Mouse (Mus musculus): ENCODE measurements around the gene Mettl18.
"Not testable (repeated sequence)": the region's sequence is repeated elsewhere in the genome, so short reads cannot be mapped to it uniquely, and the experiment has no call there.

The Mettl18 gene

GRCm38 (mm10) chr1:163994721-163995608 is at the start of gene Mettl18, which contains the start of gene BC055324:
TSS of gene Mettl18 (plus strand) at chr1:163994889.
TSS of gene BC055324 (minus strand) at chr1:163994796.
- peak; percentile 94 for DNase-seq (ENCODE audit: low read depth, low spot score)

DNA sequence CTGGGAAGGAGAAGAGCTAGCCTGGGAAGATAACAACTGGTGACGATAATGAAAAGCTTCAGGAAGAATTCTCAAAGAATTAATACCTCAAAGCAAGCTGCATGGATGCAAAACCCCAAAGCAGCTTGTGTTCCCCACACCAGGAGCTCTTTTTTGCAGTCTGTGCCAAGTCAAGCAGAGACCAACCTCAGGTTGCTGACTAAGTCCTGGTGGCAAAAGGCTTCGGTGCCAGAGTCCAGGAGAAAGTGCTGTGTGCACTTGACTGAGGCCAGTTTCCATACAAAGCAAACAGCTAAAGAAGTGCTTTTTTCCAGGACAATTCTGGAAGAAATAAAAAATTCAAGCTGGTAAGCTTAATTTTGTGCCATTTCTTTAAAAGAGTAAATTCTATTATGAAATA is 41.3 kb upstream of the Mettl18 start:
- no peak for DNase-seq (ENCODE audit: low read depth, low spot score)

DNA sequence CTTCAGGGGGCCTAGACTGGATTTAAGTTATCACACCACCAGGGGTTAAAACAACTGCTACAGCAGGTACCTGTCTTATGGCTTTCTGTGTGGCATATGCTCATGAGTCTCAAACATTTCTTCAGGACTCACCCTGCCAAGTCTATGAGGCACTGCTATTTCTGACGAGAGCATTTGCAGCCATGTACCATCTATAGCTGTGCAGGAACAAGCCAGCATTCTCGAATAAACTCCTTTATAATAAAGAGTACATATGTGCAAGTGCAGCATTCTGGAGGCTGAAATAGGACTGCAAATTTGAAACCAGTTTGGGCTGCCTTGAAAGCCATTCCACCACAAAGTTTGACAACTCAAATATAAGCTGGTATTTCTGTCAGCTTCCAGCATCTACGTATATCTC is 36.7 kb upstream of the Mettl18 start:
- DNase-seq (ENCODE audit: low read depth, low spot score) = no peak

- no peak for DNase-seq (ENCODE audit: low read depth, low spot score)
These were observed 30.5 kb upstream of the Mettl18 start for GRCm38 (mm10) chr1:163964008-163964689.

DNA sequence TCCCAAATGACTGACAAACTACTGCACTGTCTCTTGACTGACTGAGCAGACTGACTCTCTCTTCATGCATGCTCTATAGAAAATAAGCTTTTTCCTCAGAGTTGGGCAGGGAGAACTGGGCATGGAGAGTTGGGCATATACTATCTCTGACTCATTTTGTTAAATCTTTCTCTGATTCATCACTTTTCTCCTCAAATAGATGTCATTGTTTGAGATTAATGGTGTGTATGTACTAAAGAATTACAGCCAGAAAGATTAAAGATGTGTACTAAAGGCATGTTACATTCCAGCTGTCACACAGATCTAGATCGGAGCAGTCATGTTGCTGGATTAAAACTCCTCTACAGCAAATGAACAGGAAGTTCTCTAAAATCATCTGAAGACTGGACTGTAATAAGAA is 20.2 kb upstream of the Mettl18 start:
- peak; percentile 75 for DNase-seq (ENCODE audit: low read depth, low spot score)

DNA sequence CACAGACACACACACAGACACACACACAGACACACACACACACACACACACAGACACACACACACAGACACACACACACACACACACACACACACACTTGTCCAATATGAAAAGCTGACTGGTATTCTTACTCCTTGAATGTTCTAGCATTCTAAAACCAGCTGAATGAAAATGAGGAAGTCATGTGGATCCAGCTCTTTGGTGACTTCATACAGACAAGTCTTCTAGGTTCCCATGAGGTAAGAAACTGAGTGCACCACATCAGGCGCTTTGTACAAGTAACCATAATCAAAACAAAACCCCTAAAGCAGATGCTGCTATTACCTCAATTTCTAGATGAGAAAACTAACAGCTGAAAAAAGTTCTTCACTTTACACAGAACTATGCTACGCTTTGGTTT is 19.6 kb upstream of the Mettl18 start:
- DNase-seq (ENCODE audit: low read depth, low spot score) = no peak

DNA sequence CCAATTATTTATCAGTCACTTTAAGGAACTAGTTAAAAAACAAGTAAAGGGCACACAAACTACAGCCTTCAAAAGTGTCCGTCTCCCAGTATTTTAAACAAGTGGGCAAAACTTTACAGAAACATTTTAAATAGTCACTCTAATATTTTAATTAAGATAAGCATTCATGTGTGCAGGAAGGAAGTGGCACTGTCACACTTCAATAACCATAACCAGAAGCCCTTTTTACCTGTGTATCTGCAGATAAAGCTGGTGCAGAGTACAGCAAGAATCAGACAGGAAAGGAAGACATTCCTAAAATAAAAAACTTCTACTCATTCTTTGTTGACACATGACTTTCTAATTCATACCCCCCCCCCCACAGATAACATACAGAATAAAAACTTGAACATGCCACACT is 18.2 kb upstream of the Mettl18 start:
- DNase-seq (ENCODE audit: low read depth, low spot score) = no peak

- no peak for DNase-seq (ENCODE audit: low read depth, low spot score)
These were observed 2.3 kb upstream of the Mettl18 start for GRCm38 (mm10) chr1:163992371-163992770.

DNA sequence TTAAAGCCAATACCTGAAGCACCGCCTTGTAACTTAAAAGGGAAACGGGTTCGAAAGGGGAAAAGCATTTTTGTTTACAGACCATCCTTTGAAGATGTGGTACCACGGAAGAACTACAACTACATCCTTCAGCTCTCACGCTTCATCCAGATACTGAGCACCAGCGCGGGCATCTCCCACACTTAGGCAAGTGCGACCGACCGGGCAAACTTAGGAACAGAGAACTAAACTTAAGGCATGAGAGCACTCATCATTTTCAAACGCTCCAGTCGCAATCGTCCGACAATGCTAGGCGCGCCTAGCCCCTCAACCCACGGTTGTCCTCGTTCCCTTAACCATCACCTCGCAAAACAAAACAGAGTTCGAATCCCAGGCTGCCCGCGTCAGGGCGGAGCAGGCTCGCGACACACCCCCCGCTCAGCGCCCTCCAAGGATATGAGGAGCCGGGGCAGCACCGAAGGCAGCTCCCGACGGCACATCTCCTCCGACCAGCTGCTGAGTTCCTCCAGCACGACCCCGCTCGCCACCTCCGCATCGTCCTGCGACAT is 442 bp upstream of the Mettl18 start:
- DNase-seq (ENCODE audit: low read depth, low spot score) = no peak

- no peak for DNase-seq (ENCODE audit: low read depth, low spot score)
These were observed 872 bp downstream of the Mettl18 start for GRCm38 (mm10) chr1:163995609-163995913.

DNA sequence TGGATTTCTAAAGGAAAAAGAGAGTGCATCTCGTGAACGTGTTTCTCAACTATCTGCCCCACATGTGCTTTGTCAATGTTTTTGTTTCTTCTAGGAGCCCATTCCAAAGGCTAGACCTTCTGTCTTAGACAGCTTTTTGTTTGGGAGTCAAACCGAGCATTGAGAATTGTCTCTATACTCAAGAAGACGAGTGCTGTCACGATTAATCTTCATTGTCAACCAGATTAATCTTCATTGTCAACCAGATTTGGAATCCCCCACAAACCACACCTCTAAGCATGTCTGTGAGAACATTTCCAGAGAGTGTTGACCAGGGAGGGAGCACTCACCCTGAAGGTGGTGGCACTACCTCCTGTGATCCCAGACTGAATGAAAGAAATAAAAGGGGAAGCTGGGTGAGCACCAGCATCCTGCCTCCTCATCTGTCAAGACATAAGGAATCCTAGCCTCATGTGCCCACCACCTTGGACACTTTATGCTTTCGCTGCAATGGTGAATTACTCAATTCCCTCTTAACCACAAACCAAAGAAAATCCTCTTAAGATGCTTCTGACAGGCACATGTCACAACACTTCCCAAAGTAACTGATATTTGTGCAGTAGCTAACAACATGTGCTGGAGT is 7.3 kb downstream of the Mettl18 start:
- no peak for DNase-seq (ENCODE audit: low read depth, low spot score)

DNA sequence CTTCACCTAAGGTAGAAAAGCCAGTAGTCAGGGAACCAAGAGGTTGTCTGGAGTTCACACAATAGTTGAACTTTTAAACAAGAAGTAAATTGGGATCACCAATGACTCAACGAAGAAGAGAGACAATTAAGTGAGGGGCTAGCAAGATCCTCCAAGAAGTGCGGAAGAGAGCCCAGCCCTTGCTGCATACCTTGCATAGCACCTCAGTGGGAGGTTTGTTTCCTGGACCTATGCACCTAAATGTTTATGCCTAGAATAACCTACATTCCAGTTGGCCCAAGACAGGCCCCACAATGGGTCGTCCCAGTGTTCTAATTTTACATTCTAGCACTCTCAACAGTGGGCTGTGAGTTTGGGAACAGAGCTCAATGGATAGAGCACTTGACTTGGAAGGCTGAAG is 9.6 kb downstream of the Mettl18 start:
- no peak for DNase-seq (ENCODE audit: low read depth, low spot score)

GRCm38 (mm10) chr1:164009235-164009634 is 14.5 kb downstream of the Mettl18 start:
- peak; percentile 56 for DNase-seq (ENCODE audit: low read depth, low spot score)

GRCm38 (mm10) chr1:164014616-164015015 is 19.9 kb downstream of the Mettl18 start:
- DNase-seq (ENCODE audit: low read depth, low spot score) = no peak

DNA sequence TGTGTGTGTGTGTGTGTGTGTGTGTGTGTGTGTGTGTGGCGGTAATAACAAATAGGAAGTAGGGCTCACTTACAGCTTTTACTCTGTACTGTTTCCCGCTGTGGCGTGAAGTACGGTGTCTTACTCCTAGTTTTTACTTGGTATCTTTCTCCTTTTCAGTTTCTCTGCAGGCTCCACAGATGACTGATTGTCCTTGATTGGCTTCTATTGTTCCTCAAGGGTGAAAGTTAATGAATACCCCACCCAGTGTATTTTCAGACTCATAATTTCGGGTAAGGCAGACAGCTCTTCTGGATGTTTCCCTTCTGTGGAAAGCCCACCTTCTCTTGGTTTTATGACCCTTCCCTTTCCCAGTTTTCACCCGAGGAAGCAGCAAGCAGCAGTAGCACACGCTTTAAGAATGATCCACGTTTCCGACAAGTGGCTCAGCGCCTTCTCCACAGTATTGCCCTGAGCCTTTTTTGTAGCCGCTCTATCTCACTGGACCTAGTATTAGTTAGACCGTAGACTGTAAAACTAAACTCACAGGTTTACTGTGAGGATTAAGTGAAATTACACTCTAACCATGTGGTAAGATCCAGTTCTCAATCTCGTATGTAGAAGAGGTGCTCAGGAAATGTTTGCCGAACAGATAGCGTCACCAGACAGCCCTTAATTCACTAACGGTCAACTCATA is 23.7 kb downstream of the Mettl18 start:
- no peak for DNase-seq (ENCODE audit: low read depth, low spot score)

DNA sequence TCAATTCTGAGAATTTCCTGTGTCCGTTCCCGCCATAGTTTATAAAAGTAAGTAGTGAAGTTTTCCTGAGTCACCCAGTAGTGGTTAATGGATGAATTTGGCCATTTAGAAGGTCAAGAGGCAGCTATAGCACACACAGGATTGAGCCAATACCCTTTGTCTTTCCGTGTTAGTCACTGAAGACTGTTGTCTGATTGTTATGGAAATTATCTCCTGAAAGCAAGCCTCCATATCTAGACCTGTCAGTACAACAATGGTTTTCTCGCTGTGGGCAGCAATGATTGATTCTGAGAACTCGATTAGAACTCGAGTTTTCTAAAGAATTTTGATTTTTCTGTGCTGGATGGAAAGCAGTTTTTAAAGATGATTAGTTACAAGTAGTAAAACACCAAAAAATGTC is 25.1 kb downstream of the Mettl18 start:
- no peak for DNase-seq (ENCODE audit: low read depth, low spot score)

GRCm38 (mm10) chr1:164020746-164021145 is 26.1 kb downstream of the Mettl18 start:
- DNase-seq (ENCODE audit: low read depth, low spot score) = not testable (repeated sequence)

GRCm38 (mm10) chr1:164022106-164022505 is 27.4 kb downstream of the Mettl18 start:
- not testable (repeated sequence) for DNase-seq (ENCODE audit: low read depth, low spot score)

DNA sequence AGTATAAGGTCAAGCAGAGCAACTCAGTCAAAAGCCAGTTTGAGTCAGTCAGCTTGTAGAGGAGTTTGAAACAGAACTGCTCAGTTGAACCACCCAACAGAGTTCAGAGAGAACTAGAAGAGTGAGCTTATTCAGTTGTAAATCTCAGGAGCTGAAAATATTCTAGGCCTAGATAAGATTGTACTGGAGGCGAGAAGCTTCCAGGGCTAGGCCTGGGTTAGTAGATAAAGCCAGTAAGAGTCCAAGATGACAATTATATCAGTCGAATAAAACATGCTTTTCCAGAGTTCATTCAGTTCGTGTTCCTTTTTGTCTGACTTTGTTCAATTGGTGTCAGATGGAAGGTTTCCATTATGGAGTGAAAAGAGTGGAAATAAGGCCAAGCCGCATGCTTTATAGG is 31.0 kb downstream of the Mettl18 start:
- DNase-seq (ENCODE audit: low read depth, low spot score) = no peak

DNA sequence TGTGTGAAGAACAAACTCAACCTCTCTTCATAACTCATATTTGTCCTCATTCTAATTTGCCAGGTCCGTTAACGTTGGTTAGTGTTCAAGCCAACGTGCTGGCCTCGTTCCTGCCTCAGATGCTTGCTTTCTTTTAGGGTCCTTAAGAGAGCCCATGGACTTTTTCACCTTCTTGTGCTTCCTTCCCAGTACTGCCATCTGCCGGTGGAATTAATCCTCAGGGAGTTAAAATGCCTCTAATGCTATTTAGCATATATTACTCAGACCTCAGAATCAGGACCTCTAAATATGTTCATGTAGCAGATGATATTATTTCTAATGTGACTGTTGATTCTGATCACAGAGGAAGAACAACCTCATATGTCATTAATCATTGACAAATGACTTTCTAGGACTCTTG is 32.7 kb downstream of the Mettl18 start:
- DNase-seq (ENCODE audit: low read depth, low spot score) = peak; percentile 45

DNA sequence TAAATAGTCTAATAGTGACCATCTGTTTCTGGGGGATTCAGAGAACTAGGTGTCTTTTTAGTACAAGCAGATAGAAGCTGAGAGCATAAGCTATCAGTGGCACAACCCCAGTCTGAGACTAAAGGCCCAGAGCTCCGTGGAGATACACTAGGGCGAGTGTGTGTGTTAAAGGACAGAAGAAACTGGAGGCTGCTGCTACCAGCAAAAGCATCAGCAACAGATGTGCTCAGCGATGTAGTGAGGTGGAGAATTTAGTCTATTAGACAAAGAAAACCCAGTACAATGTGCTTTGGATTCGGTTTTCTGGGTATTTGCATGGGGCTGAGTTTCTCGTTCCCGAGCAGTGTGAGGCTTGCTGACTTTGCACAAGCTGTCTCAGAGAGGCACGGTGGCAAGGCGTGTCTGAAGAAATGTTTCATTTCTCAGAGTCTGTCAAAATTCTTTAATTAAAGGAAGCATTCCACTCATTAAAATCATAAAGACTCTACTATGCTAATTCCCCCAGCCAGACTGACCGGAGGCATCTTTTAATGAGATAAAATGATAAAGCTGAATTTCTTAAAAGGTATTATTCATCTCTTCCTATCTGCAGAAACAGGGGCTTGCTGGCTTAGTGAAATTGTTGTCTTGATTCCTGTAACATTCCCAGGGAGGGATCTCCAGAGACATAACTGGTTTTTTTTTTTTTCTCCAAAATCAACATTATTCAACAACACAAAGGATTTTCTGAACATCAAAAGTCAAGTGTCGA is 45.9 kb downstream of the Mettl18 start:
- no peak for DNase-seq (ENCODE audit: low read depth, low spot score)

All from 3T3-L1 (cell line).